Mouse (Mus musculus) embryonic facial prominence, embryonic 14.5 days (tissue): ENCODE data around the gene Hddc3. TPM values are rescaled to one million over a fixed set of nuclear protein-coding genes. Genes with fewer than 3 reads are reported as not detected.

ENCODE experiments used
- ATAC-seq: fragments of 200-750 bp; cut with Nextera tagmentation; 2 replicates; pipeline ENCODE4 v1.8.0; 2017; ENCODE audit warnings: low read depth, moderate number of reproducible peaks, moderate TSS enrichment
- DNase-seq: peaks from one replicate; pipeline ENCODE4 v3.0.0-alpha.2; 2015; ENCODE audit warnings: low spot score
- H3K27ac ChIP-seq: fragments of 300-500 bp; sonication (generic); replicated peaks from 2 replicates; pipeline ENCODE4 v1.5.1; 2014; ENCODE audit warnings: low read depth, mild to moderate bottlenecking, low read length, moderate library complexity
- H3K27me3 ChIP-seq: fragments of 300-500 bp; sonication (generic); replicated peaks from 2 replicates; pipeline ENCODE4 v1.6.1; 2014; ENCODE audit warnings: low read length; ENCODE audit not compliant: control insufficient read depth, insufficient read depth
- H3K36me3 ChIP-seq: fragments of 300-500 bp; sonication (generic); 2 replicates; pipeline ENCODE4 v1.6.1; 2014; ENCODE audit warnings: low read length, mixed read lengths; ENCODE audit not compliant: control insufficient read depth, insufficient read depth
- H3K4me1 ChIP-seq: fragments of 300-500 bp; sonication (generic); 2 replicates; pipeline ENCODE4 v1.6.1; 2014; ENCODE audit warnings: antibody characterized with exemption, low read length; ENCODE audit not compliant: control insufficient read depth, insufficient read depth
- H3K4me2 ChIP-seq: fragments of 300-500 bp; sonication (generic); 2 replicates; pipeline ENCODE4 v1.6.1; 2014; ENCODE audit warnings: low read depth, mild to moderate bottlenecking, low read length, moderate library complexity, mixed read lengths
- H3K4me3 ChIP-seq: fragments of 300-500 bp; sonication (generic); 2 replicates; pipeline ENCODE4 v1.5.1; 2014; ENCODE audit warnings: low read depth, mild to moderate bottlenecking, low read length
- H3K9ac ChIP-seq: fragments of 300-500 bp; sonication (generic); 2 replicates; pipeline ENCODE4 v1.6.1; 2014; ENCODE audit warnings: low read depth, mild to moderate bottlenecking, low read length, moderate library complexity, mixed read lengths
- H3K9me3 ChIP-seq: fragments of 300-500 bp; sonication (generic); 2 replicates; pipeline ENCODE4 v1.6.1; 2016; ENCODE audit warnings: low read length; ENCODE audit not compliant: control insufficient read depth
- WGBS: fragments of 180-500 bp; shearing (Covaris S2); extraction: QIAGEN DNeasy Blood & Tissue Kit; methylation state at CpG from one replicate; pipeline ENCODE4 v1.1.7; 2014; 5-methylcytosine and 5-hydroxymethylcytosine counted together
- polyA plus RNA-seq: library from polyadenylated mRNA; unstranded; fragments of >200 nt; fragmentation: Nextera tagmentation; extraction: Ambion mirVana; gene quantifications from 2 replicates; pipeline ENCODE4 v1.2.1, GENCODE M21; 2014

The Hddc3 gene
- polyA plus RNA-seq, 1 experiment from 2014 or later, result 19.6 TPM

GRCm38 (mm10) chr7:80307766-80308165, 35.1 kb upstream of the Hddc3 start:
- H3K4me2 ChIP-seq, result no peak overlapping the region
- ATAC-seq (no peak), DNase-seq (no peak)
- no peaks in the 10 kb centered on the region for H3K27me3 ChIP-seq
- 61% methylated on average over 3 of the region's 3 CpGs for WGBS
- H3K36me3 ChIP-seq, result peaks cover 97% of the 10 kb centered on the region
- no peak overlapping the region for H3K27ac ChIP-seq
- H3K4me1 ChIP-seq, result no peaks in the 10 kb centered on the region
- H3K9me3 ChIP-seq, result no peaks in the 10 kb centered on the region
- H3K9ac ChIP-seq, result no peak overlapping the region
- no peak overlapping the region for H3K4me3 ChIP-seq

- Histone ChIP-seq H3K4me3 (no peak overlapping the region), H3K36me3 (peaks cover 98% of the 10 kb centered on the region), H3K27ac (no peak overlapping the region), H3K27me3 (no peaks in the 10 kb centered on the region), H3K4me2 (no peak overlapping the region), H3K9ac (no peak overlapping the region), H3K9me3 (no peaks in the 10 kb centered on the region), H3K4me1 (no peaks in the 10 kb centered on the region)
- no peak for ATAC-seq
- no peak for DNase-seq
- WGBS, result 84% methylated on average over 7 of the region's 7 CpGs
Measured at GRCm38 (mm10) chr7:80310771-80311170, 32.1 kb upstream of the Hddc3 start.

DNA sequence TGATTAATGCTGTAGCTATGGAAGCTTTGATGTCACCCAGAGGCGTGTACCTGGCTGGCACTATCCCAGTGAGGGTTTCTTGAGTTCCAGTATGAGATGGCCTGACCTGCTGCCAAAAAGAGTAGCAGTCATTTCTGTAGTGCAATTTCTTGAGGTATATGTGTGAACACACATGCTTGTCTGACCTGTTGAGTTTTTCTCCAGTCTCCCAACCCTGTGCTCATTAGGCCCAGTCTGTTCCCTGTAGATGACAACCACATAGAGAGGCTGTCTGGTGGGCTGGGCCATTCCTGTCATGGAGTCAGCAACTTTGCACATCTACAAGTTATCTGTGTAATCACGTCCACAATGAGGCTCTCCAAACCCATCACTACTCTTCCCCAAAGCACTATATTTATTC, 27.2 kb upstream of the Hddc3 start:
- H3K4me3 ChIP-seq, result no peak overlapping the region
- no peak overlapping the region for H3K4me2 ChIP-seq
- 84% methylated on average over 2 of the region's 2 CpGs for WGBS
- DNase-seq (no peak), ATAC-seq (no peak)
- H3K27ac ChIP-seq, result no peak overlapping the region
- no peaks in the 10 kb centered on the region for H3K27me3 ChIP-seq
- no peak overlapping the region for H3K9ac ChIP-seq
- H3K9me3 ChIP-seq, result no peaks in the 10 kb centered on the region
- H3K4me1 ChIP-seq, result no peaks in the 10 kb centered on the region
- H3K36me3 ChIP-seq, result peaks cover 78% of the 10 kb centered on the region

DNA sequence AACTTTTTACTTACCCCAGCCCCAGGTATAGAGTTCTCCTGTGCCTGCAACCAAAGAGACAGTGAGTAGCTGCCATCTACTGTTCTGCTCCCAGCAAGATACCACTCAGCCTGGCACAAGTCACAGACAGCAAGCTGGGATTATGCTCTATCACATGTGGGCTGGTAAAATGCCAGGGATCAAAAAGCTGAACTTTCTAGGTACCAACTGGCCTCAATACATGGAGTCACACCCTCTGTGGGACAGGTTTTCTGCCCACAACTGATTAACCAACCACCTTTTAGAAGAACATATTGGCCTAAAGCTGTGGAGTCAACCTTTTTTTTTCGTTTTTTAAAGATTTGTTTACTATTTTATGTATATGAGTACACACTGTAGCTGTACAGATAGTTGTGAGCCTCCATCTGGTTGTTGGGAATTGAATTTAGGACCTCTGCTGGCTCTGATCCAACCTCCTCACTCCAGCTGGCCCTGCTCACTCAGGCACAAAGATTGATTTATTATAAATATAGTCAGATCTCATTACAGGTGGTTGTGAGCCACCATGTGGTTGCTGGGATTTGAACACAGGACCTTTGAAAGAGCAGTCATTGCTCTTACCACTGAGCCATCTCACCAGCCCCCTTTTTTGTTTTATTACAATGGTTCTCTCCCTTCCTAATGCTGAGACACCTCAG, 25.3 kb upstream of the Hddc3 start:
- Histone ChIP-seq H3K4me3 (no peak overlapping the region), H3K36me3 (peaks cover 63% of the 10 kb centered on the region), H3K9ac (no peak overlapping the region), H3K9me3 (no peaks in the 10 kb centered on the region), H3K4me2 (no peak overlapping the region), H3K4me1 (no peaks in the 10 kb centered on the region), H3K27ac (no peak overlapping the region), H3K27me3 (no peaks in the 10 kb centered on the region)
- DNase-seq, result no peak
- 68% methylated on average over 1 of the region's 1 CpGs for WGBS
- no peak for ATAC-seq

DNA sequence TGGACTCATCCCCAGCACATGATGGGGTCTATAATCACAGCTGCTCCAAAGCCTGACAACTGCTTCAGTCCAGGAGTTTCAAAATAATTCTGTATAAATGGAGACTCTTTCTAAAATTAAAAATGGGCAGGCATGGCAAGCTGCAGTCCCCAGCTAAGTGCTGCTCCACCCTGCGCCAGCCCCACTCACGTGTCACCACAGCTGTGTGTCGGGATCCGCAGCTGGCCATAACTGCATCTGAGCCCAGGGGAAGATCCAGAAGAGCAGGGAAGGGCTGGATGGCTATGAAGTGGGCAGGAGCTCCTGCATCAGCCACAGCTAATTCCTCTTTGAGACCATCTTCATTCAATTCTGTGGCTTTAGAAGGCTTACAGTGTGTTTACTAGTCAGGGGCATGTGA, 24.2 kb upstream of the Hddc3 start:
- Histone ChIP-seq H3K27ac (no peak overlapping the region), H3K9ac (no peak overlapping the region), H3K4me1 (peaks cover 9% of the 10 kb centered on the region), H3K4me3 (no peak overlapping the region), H3K9me3 (no peaks in the 10 kb centered on the region), H3K36me3 (peaks cover 52% of the 10 kb centered on the region), H3K4me2 (no peak overlapping the region), H3K27me3 (no peaks in the 10 kb centered on the region)
- DNase-seq (peak; percentile 27), ATAC-seq (peak; percentile 27; the same call in 1 of the 2 replicates)
- 90% methylated on average over 4 of the region's 4 CpGs for WGBS

DNA sequence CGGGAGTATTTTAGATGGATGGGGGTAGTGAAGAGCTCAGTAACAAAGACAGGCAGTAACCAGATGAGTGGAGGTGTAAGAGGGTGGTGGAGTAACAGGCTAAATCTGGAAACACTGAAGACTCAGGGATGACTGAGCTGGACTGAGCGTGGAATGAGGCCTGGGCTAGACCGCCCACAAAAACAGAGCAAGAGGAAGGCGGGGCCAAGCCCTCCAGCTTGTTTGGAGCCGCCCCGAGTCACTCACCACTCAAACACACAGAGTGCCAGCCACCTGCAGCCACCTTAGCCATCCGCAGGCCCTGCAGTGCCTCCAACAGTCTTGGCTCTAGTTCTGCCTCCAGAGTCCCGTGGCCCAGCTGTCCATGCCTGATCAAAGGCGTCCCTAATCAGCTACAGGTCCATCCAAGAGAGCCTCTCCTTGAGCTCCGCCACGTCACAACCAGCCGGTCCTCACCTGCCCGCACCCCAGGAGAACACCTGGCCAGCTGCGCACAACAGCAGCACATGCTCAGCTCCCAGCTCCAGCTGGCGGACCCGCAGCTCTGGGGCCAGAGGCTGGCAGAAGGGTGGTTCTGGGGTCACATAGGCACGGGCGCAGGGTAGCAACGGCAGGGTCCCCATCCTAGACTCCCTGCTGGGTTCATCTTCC, 22.9 kb upstream of the Hddc3 start:
- Histone ChIP-seq H3K36me3 (peaks cover 40% of the 10 kb centered on the region), H3K4me1 (peaks cover 9% of the 10 kb centered on the region), H3K27me3 (no peaks in the 10 kb centered on the region), H3K9ac (no peak overlapping the region), H3K9me3 (no peaks in the 10 kb centered on the region), H3K4me2 (no peak overlapping the region), H3K27ac (no peak overlapping the region), H3K4me3 (no peak overlapping the region)
- WGBS, result 79% methylated on average over 19 of the region's 19 CpGs
- ATAC-seq (no peak), DNase-seq (no peak)

DNA sequence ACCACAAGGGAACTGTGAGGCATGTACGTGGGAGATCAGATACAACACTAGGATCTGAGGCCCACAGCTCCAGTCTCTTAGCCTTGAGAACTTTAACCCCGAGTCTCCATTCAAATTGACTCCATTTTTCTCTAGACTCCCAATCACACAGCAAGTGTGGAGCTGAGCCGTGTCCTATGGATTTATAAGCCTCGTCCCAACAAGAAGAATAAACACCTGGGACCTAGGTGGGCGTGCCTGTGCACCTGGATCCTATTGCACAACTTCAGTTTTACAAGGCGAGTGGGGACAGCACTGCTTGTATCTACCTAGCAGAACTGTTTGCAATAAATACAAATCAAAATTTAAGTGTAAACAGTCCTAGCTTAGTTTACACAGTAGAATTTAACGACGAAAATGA, 19.6 kb upstream of the Hddc3 start:
- Histone ChIP-seq H3K27me3 (no peaks in the 10 kb centered on the region), H3K36me3 (peaks cover 45% of the 10 kb centered on the region), H3K4me2 (peak overlapping the region; percentile 76), H3K4me1 (peaks cover 9% of the 10 kb centered on the region), H3K9me3 (no peaks in the 10 kb centered on the region), H3K9ac (peak overlapping the region; percentile 71), H3K27ac (peak overlapping the region; percentile 89; the same call in 1 of the 2 replicates), H3K4me3 (peak overlapping the region; percentile 62)
- no peak for ATAC-seq
- WGBS, result 18% methylated on average over 8 of the region's 8 CpGs
- DNase-seq, result peak; percentile 27

DNA sequence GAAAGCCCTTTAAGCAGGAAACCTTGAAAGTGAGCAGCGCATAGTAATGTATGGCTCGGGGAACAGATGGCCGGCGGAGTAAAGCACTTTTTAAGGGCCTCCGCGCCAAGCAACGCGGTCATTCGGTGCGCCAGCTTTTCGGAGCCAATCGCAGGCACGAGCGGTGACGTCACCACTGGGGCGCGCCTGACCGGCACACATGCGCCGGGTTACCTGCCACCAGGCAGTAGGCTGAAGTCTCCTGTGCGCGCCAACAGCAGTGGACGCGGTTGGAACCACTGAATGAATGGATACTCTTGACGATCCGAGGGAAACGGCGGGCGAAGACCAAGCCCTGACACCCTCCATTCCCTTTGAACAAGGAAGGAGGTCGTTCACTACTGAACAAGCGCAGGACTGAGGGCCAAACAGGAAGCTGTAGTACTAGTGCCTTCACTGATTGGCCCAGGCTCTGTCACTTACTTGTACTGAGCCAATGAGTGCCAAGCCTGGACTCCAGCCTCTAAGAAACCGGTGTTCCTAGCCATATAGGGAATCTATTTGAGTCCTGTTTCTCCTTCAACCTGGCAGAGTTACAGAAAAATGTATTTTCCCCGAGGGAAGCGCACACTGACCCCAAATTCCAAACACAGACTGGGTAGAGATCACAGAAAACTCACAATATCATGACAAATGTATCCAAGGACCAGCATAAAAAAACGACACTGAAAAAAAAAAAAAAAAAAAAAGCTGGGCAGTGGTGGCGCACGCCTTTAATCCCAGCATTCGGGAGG, 18.7 kb upstream of the Hddc3 start, which contains the start of gene Rccd1:
TSS of gene Rccd1 (minus strand) at position 412 of the 773 bp plus-strand sequence.
- DNase-seq, result peak; percentile 99
- H3K4me2 ChIP-seq, result peak within 1 kb of the TSS; percentile 76
- whole genome bisulfite sequencing, result 2% methylated on average over 38 of the region's 38 CpGs
- no peaks in the 10 kb centered on the region for H3K27me3 ChIP-seq
- ATAC-seq, result peak; percentile 99
- H3K9me3 ChIP-seq, result no peaks in the 10 kb centered on the region
- peaks cover 54% of the 10 kb centered on the region for H3K36me3 ChIP-seq
- H3K4me3 ChIP-seq, result peak within 1 kb of the TSS; percentile 62
- peaks cover 9% of the 10 kb centered on the region for H3K4me1 ChIP-seq
- H3K27ac ChIP-seq, result peak within 1 kb of the TSS; percentile 89
- peak within 1 kb of the TSS; percentile 71 for H3K9ac ChIP-seq
